Mouse (Mus musculus) heart, embryonic 14.5 days (tissue): Measurements from ENCODE around the gene Stoml3. TPM values are rescaled to one million over a fixed set of nuclear protein-coding genes. Genes with fewer than 3 reads are reported as not detected.

Experiments
- ATAC-seq: fragments of 200-750 bp; cut with Nextera tagmentation; 2 replicates; pipeline ENCODE4 v1.8.0; 2017; ENCODE audit warnings: low read depth, moderate TSS enrichment; ENCODE audit not compliant: insufficient number of reproducible peaks, insufficient read depth, low FRiP score
- H3K27ac ChIP-seq, 2 experiments: fragments of 200-500 bp in 1 of 2; fragments of 300-500 bp in 1 of 2; sonication (generic) in 1 of 2; replicated peaks in 1 of 2; 2 replicates each; pipeline ENCODE4 v1.5.1; 2012 to 2014; ENCODE audit warnings: low read depth in 2 of 2, low read length in 2 of 2, control low read depth in 1 of 2, mild to moderate bottlenecking in 1 of 2, mixed read lengths in 1 of 2; ENCODE audit not compliant: control insufficient read depth in 1 of 2, insufficient read depth in 1 of 2
- H3K27me3 ChIP-seq: fragments of 300-500 bp; sonication (generic); 2 replicates; pipeline ENCODE4 v1.6.1; 2014; ENCODE audit warnings: mild to moderate bottlenecking, low read length, control low read depth; ENCODE audit not compliant: control insufficient read depth, insufficient read depth
- H3K36me3 ChIP-seq: fragments of 300-500 bp; sonication (generic); 2 replicates; pipeline ENCODE4 v1.6.1; 2014; ENCODE audit warnings: mild to moderate bottlenecking, control low read depth, low read length, mixed read lengths; ENCODE audit not compliant: control insufficient read depth, insufficient read depth
- H3K4me1 ChIP-seq, 2 experiments: fragments of 200-500 bp in 1 of 2; fragments of 300-500 bp in 1 of 2; sonication (generic) in 1 of 2; 2 replicates each; pipeline ENCODE4 v1.6.1; 2012 to 2014; ENCODE audit warnings: low read length in 2 of 2, control low read depth in 1 of 2, mixed read lengths in 1 of 2; ENCODE audit not compliant: control insufficient read depth in 2 of 2, insufficient read depth in 2 of 2
- H3K4me2 ChIP-seq: fragments of 300-500 bp; sonication (generic); 2 replicates; pipeline ENCODE4 v1.6.1; 2014; ENCODE audit warnings: mild to moderate bottlenecking, low read length
- H3K4me3 ChIP-seq, 2 experiments: fragments of 200-500 bp in 1 of 2; fragments of 300-500 bp in 1 of 2; sonication (generic) in 1 of 2; 2 replicates each; pipeline ENCODE4 v1.5.1; 2012 to 2014; ENCODE audit warnings: low read length in 2 of 2, mild to moderate bottlenecking in 2 of 2, control low read depth in 1 of 2, low read depth in 1 of 2, moderate library complexity in 1 of 2; ENCODE audit not compliant: control insufficient read depth in 1 of 2, insufficient read depth in 1 of 2
- H3K9ac ChIP-seq: fragments of 300-500 bp; sonication (generic); 2 replicates; pipeline ENCODE4 v1.6.1; 2014; ENCODE audit warnings: mild to moderate bottlenecking, low read length
- H3K9me3 ChIP-seq: fragments of 300-500 bp; sonication (generic); 2 replicates; pipeline ENCODE4 v1.6.1; 2016; ENCODE audit warnings: low read length, control low read depth; ENCODE audit not compliant: control insufficient read depth
- WGBS: fragments of 180-500 bp; shearing (Covaris S2); extraction: QIAGEN DNeasy Blood & Tissue Kit; methylation state at CpG from one replicate; pipeline ENCODE4 v1.1.7; 2014; 5-methylcytosine and 5-hydroxymethylcytosine counted together
- polyA plus RNA-seq: library from polyadenylated mRNA; unstranded; fragments of >200 nt; fragmentation: Nextera tagmentation; extraction: Ambion mirVana; gene quantifications from 2 replicates; pipeline ENCODE4 v1.2.1, GENCODE M21; 2014

Stoml3 gene
- polyA plus RNA-seq, 1 experiment from 2014 or later: 0.11 TPM

DNA sequence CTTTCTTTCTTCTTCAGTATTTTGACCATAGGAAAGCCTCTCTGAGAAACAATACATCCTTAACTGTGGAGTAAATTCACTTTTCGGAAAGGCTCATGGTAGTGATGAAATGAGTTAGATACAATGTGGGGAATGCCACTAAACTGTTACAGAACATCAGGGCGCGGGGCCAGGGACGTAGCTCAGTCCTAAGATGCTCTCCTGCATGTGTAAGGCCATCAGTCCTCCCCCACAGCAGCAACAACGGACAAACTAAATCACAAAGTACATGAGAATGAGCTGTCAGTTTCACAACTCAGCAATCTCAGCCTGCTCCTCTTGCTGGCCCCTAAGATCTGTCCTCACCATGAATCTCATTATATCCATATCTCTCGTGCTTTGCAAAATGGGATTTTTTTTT, 33.9 kb upstream of the Stoml3 start:
- H3K36me3 ChIP-seq: peaks cover 98% of the 10 kb centered on the region

DNA sequence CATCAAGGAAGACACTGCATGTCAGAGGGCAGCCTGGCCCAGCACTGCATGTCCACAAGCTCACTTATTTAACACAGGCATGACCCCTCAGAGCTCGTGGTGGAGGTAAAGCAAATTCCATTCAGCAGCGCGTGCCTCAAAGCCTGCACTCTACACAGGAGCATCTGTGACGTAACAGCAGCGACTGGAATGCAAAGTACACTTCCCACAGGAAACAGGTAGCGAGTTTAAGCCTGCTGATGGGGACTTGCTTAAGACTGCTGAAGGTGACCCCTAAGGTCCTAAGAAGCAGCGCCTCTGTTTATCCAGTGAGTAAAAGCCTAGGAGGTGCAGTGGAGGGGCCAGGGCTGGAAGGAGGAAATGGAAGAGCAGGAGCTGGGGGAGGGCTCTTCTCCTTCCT, 33.5 kb upstream of the Stoml3 start:
- no peaks in the 10 kb centered on the region for H3K9me3 ChIP-seq
- H3K9ac ChIP-seq: no peak overlapping the region
- no peak overlapping the region for H3K27ac ChIP-seq
- H3K36me3 ChIP-seq: peaks cover 98% of the 10 kb centered on the region
- no peak overlapping the region for H3K4me2 ChIP-seq
- WGBS: 67% methylated on average over 7 of the region's 7 CpGs
- no peak overlapping the region for H3K4me3 ChIP-seq
- 0 out of 4 replicates have a peak, but pooled peaks cover 0 to 3% of the 10 kb centered on the region in 2 experiments for H3K4me1 ChIP-seq
- no peaks in the 10 kb centered on the region for H3K27me3 ChIP-seq
- ATAC-seq: no peak

More for the DNA sequence above, 33.9 kb upstream of the Stoml3 start:
- no peak overlapping the region for H3K4me3 ChIP-seq
- no peaks in the 10 kb centered on the region for H3K9me3 ChIP-seq
- H3K4me1 ChIP-seq: peaks cover 0 to 7% of the 10 kb centered on the region in 2 experiments; a peak in 1 of 4 replicates
- H3K27ac ChIP-seq: no peak overlapping the region
- no peak overlapping the region for H3K9ac ChIP-seq
- ATAC-seq: no peak
- H3K27me3 ChIP-seq: no peaks in the 10 kb centered on the region
- WGBS: 88% methylated on average over 6 of the region's 6 CpGs
- no peak overlapping the region for H3K4me2 ChIP-seq

DNA sequence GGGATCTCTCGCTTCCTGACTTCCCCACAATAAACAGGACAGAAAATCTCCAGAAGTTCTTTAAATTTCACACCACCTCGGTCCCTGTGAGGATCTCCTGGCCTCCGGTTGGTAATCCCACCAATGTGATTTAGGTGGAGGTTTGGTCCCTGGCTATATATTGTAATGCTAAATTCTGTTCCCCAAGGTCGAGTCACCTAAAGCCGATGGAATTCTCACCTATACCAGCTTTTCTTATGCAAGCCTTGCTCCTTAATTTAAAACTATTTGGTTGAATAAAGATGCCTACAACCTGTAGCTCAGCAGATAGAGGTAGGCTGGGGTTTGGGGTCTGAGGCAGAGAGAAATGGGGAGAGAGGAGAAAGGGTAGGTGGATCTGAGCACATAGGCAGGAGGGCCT, 30.7 kb upstream of the Stoml3 start:
- Histone ChIP-seq H3K27me3 (no peaks in the 10 kb centered on the region), H3K4me1 (peaks cover 0 to 13% of the 10 kb centered on the region in 2 experiments; a peak in 1 of 4 replicates), H3K27ac (no peak overlapping the region), H3K4me3 (no peak overlapping the region), H3K9me3 (no peaks in the 10 kb centered on the region), H3K4me2 (no peak overlapping the region), H3K9ac (no peak overlapping the region), H3K36me3 (peaks cover 88% of the 10 kb centered on the region)
- 74% methylated on average over 5 of the region's 5 CpGs for WGBS
- ATAC-seq: no peak

DNA sequence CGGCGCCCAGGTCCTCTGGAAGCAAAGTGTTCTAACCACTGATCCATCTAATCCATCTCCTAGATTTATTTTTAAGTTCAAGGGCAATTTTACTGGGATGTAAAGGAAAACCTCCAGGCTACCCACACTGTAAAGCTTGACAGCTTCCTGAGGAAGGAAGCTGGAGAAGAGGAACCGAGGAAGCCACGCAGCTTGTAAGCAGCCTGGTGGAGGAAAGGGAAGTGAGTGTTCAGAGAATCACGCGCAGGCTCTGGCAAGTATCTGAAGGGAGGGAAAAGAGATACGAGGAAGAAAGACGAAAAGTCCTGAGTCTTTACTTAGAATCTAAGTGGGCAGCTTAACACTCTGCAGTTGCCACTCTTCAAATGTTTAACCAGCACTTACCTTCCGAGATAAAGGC, 28.3 kb upstream of the Stoml3 start:
- Histone ChIP-seq H3K4me2 (no peak overlapping the region), H3K27ac (peak overlapping the region in 1 of 2 experiments; percentile 50; a peak in 1 of 4 replicates), H3K4me3 (no peak overlapping the region), H3K27me3 (no peaks in the 10 kb centered on the region), H3K9me3 (no peaks in the 10 kb centered on the region), H3K36me3 (peaks cover 64% of the 10 kb centered on the region), H3K9ac (no peak overlapping the region), H3K4me1 (peaks cover 0 to 17% of the 10 kb centered on the region in 2 experiments; a peak in 2 of 4 replicates)
- ATAC-seq: no peak
- WGBS: 63% methylated on average over 9 of the region's 9 CpGs

DNA sequence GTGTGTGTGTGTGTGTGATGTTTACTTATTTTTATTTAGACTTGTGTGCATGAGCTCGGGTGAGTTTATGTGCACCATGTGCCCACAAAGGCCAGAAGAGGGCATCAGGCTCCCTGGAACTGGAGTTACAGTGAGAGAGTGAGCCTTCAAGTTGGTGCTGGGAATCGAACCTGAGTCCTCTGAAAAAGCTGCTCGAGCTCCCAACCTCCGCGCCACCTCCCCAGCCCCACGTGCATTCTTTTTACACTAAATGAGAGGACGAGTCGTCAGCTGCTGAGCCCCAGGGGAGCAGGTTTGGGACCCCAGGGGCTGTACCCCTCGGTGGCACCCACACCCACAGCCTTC, 25.8 kb upstream of the Stoml3 start:
- 9% methylated on average over 9 of the region's 9 CpGs for WGBS

DNA sequence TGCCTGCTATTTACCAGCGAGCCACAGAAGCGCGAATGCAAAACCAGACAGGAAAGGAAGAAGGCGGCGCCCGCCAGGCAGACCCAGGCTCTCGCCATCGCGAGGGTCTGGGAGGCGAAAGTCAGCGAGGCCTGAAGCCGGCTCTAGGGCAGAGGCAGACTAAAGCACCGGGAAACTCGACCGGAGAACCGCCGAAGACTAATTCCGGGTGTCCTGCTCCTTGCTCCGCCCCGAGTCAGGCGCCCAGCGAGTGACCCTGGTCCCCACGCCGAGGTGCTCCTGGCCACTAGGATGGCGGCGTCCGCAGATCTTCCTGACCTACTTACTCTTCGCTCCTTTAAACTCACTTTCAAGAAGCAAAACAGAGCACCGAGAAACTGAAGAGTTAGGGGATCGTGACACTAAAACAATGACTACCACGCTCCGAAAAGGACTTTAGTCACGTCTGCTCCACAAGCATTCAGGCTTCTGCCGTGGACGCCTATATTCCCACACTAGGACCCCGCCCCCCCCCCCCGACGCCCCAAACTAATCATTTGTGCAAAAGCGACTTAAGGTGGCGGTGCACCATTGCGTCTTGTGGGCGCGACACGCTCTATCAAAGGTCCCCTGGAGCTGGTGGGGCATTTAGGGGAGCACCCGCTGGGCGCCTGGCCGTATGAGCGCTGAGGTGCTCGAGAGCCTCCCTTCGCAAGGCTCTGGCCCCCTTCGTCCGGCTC, 25.2 kb upstream of the Stoml3 start, which contains the start of the genes Nhlrc3 and Proser1:
Gene Nhlrc3, minus strand, starts transcription at position 287 of the 719 bp plus-strand sequence.
Gene Proser1, plus strand, starts transcription at position 621 of the 719 bp plus-strand sequence.
- H3K4me3 ChIP-seq: peak within 1 kb of the TSS; percentile 80 to 100
- H3K9me3 ChIP-seq: no peaks in the 10 kb centered on the region
- H3K4me1 ChIP-seq: peaks cover 2 to 35% of the 10 kb centered on the region in 2 experiments
- under 1% methylated on average over 52 of the region's 52 CpGs for WGBS
- peak within 1 kb of the TSS; percentile 86 for H3K9ac ChIP-seq
- ATAC-seq: peak; percentile 96
- H3K36me3 ChIP-seq: peaks cover 37% of the 10 kb centered on the region
- H3K27me3 ChIP-seq: no peaks in the 10 kb centered on the region
- peak within 1 kb of the TSS; percentile 95 for H3K4me2 ChIP-seq
- H3K27ac ChIP-seq: peak within 1 kb of the TSS; percentile 76 to 98

More for the DNA sequence above, 25.8 kb upstream of the Stoml3 start:
- Histone ChIP-seq H3K27me3 (no peaks in the 10 kb centered on the region), H3K9me3 (no peaks in the 10 kb centered on the region), H3K9ac (peak overlapping the region; percentile 86), H3K4me1 (peaks cover 2 to 35% of the 10 kb centered on the region in 2 experiments), H3K27ac (peak overlapping the region; percentile 76 to 98), H3K36me3 (peaks cover 39% of the 10 kb centered on the region), H3K4me2 (peak overlapping the region; percentile 68), H3K4me3 (peak overlapping the region; percentile 80 to 100)
- ATAC-seq: no peak

DNA sequence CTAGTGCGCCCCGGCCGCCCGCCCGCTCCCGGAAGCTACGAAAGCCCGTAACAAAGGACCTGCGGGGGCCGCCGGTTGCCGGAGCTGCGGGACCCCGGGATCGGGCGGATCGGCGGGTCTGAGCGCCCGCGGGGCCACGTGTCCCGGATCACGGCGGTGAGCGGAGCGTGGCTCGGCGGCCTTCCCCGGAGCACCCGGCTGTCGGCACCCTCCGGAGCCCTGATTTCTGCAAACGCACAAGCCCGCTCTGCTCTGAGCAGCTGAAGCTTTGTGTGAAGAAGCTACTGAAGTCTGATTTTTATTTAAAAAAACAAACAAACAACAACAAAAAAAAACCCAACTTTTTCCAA, 24.7 kb upstream of the Stoml3 start:
- H3K27ac ChIP-seq: peak overlapping the region; percentile 64 to 76
- peaks cover 2 to 35% of the 10 kb centered on the region in 2 experiments for H3K4me1 ChIP-seq
- no peaks in the 10 kb centered on the region for H3K27me3 ChIP-seq
- H3K36me3 ChIP-seq: peaks cover 32% of the 10 kb centered on the region
- peak overlapping the region; percentile 95 for H3K4me2 ChIP-seq
- H3K4me3 ChIP-seq: peak overlapping the region; percentile 80 to 100
- H3K9ac ChIP-seq: peak overlapping the region; percentile 86
- no peak for ATAC-seq
- no peaks in the 10 kb centered on the region for H3K9me3 ChIP-seq
- under 1% methylated on average over 35 of the region's 35 CpGs for WGBS
